In the genomic region with DNA sequence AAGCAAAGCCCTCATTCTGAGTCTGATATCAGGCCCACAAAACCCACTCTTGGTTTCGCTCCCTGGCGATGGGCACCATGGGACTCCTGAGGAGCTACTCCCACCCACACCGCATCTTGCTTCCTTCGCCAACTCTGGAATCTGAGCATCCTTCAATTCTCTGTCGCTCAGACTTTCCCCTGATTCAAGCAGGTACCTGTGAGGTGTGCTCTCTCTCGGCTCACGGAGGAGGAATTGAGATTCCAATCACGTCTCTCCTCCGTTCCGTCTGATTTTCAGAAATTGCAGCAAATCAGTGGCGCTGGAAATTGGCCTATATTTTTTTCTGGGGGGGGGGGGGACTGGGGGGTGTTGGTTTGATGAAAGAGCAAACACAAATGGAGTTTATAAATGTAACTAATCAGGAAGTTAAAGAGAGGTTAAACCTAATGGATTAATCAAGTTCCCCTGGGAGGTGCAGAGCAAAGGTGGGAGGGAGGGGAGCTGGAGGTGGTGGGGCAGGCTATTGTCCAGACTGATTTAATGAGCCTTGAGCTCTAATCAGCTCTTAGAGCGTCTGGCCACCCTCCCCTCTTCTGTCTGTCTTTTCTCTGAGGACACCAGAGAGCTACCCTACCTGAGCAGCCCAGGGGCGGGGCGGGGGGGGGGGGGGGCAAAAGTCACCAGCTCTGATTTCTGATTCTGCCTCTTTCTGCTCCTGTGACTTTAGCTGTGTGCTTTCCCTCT, we compare ENCODE assay signal across 19 mouse cellular contexts. TPM values are rescaled to one million over a fixed set of nuclear protein-coding genes. Genes with fewer than 3 reads are reported as not detected.
DNase-seq lines count a peak whose midpoint lies in the region; ATAC-seq lines count a peak whose summit lies in the region.
"Had no signal": no experiment of that assay in that cellular context is flagged by ENCODE, and none has a peak within 500 bp of the region (broad histone marks: within the 10 kb centered on the region; RNA-seq: fewer than 3 reads in every experiment).

No protein-coding gene starts in this region.

- H3K27ac ChIP-seq in neural tube, embryonic 13.5 days (replicated peaks): no peak overlapping the region; the same call in 1 of the 2 replicates
- no peak overlapping the region for H3K27ac ChIP-seq in midbrain, embryonic 14.5 days (replicated peaks; ENCODE audit: low read depth, low read length)
- no peak overlapping the region for H3K27ac ChIP-seq in kidney, embryonic 16.5 days (ENCODE audit: low read length)
- H3K27ac ChIP-seq: embryonic facial prominence, embryonic 13.5 days; gastrocnemius, adult 2 months had no signal

- DNase-seq in embryo, embryonic 10.5 days (ENCODE audit: low spot score): peak; percentile 29
- no peak for DNase-seq in embryo, embryonic 10 days (ENCODE audit: low spot score)
- no peak for DNase-seq in neural tube, embryonic 10.5 days (ENCODE audit: extremely low spot score, low spot score)
- peak; percentile 84 for DNase-seq in midbrain, embryonic 14.5 days
- no peak for DNase-seq in lung, postnatal 25 days (ENCODE audit: low spot score)
- DNase-seq in frontal cortex, postnatal 25 days (ENCODE audit: low spot score in 2 of 2): no peak
- DNase-seq: cerebellum, postnatal 25 days; gastrocnemius, adult 2 months; heart, adult 18-20 months; kidney, adult 2 months; liver; lung, adult 2 months; lung, postnatal 4 days; right cerebral cortex, adult 18-20 months; thymus, adult 18-20 months had no signal

- peak overlapping the region; percentile 20; the same call in 1 of the 2 replicates for H3K4me2 ChIP-seq in neural tube, embryonic 13.5 days
- H3K4me2 ChIP-seq in midbrain, embryonic 14.5 days (ENCODE audit: low read length): peak overlapping the region; percentile 40
- H3K4me2 ChIP-seq in kidney, embryonic 16.5 days (replicated peaks; ENCODE audit: low read depth, low read length): no peak overlapping the region; the same call in 1 of the 2 replicates
- H3K4me2 ChIP-seq: embryonic facial prominence, embryonic 13.5 days had no signal

- 0 out of 2 replicates have a peak overlapping the region, but pooled peaks have one; percentile 38 for H3K9ac ChIP-seq in neural tube, embryonic 13.5 days
- H3K9ac ChIP-seq in midbrain, embryonic 14.5 days (replicated peaks; ENCODE audit: low read length): no peak overlapping the region
- H3K9ac ChIP-seq in kidney, embryonic 16.5 days (replicated peaks; ENCODE audit: low read length): no peak overlapping the region
- H3K9ac ChIP-seq: embryonic facial prominence, embryonic 13.5 days had no signal

- no peaks in the 10 kb centered on the region for H3K9me3 ChIP-seq in neural tube, embryonic 13.5 days
- H3K9me3 ChIP-seq in midbrain, embryonic 14.5 days (ENCODE audit: control insufficient read depth, low read length): no peaks in the 10 kb centered on the region
- H3K9me3 ChIP-seq in kidney, embryonic 16.5 days (ENCODE audit: low read length): no peaks in the 10 kb centered on the region
- H3K9me3 ChIP-seq: embryonic facial prominence, embryonic 13.5 days had no signal

- H3K4me3 ChIP-seq in neural tube, embryonic 13.5 days: no peak overlapping the region
- peak overlapping the region; percentile 0; the same call in 1 of the 2 replicates for H3K4me3 ChIP-seq in midbrain, embryonic 14.5 days (replicated peaks; ENCODE audit: low read depth, low read length)
- no peak overlapping the region for H3K4me3 ChIP-seq in kidney, embryonic 16.5 days (ENCODE audit: low read length)
- H3K4me3 ChIP-seq: embryonic facial prominence, embryonic 13.5 days; gastrocnemius, adult 2 months had no signal

- 0 out of 2 replicates have a peak, but pooled peaks cover 3% of the 10 kb centered on the region for H3K27me3 ChIP-seq in neural tube, embryonic 13.5 days
- no peaks in the 10 kb centered on the region for H3K27me3 ChIP-seq in midbrain, embryonic 14.5 days (ENCODE audit: control insufficient read depth, insufficient read depth, low read length)
- no peaks in the 10 kb centered on the region for H3K27me3 ChIP-seq in kidney, embryonic 16.5 days (ENCODE audit: insufficient read depth, low read length)
- H3K27me3 ChIP-seq: CH12.LX had no signal

- H3K4me1 ChIP-seq in neural tube, embryonic 13.5 days (replicated peaks): peaks cover 12% of the 10 kb centered on the region
- H3K4me1 ChIP-seq in midbrain, embryonic 14.5 days (ENCODE audit: control insufficient read depth, insufficient read depth, low read length): peaks cover 10% of the 10 kb centered on the region
- H3K4me1 ChIP-seq in kidney, embryonic 16.5 days (ENCODE audit: insufficient read depth, low read length): no peaks in the 10 kb centered on the region

- 13% methylated on average over 14 of the region's 14 CpGs for WGBS in neural tube, embryonic 13.5 days
- 9% methylated on average over 13 of the region's 14 CpGs for WGBS in midbrain, embryonic 14.5 days
- 20% methylated on average over 12 of the region's 14 CpGs for WGBS in kidney, embryonic 16.5 days

- peak; percentile 32; the same call in 1 of the 2 replicates for ATAC-seq in neural tube, embryonic 13.5 days (ENCODE audit: low read depth)
- ATAC-seq in midbrain, embryonic 14.5 days (ENCODE audit: low FRiP score, low TSS enrichment): no peak
- ATAC-seq in kidney, embryonic 16.5 days (ENCODE audit: low FRiP score, low TSS enrichment): no peak

- no peaks in the 10 kb centered on the region for H3K36me3 ChIP-seq in neural tube, embryonic 13.5 days
- H3K36me3 ChIP-seq in midbrain, embryonic 14.5 days (ENCODE audit: control insufficient read depth, insufficient read depth, low read length): no peaks in the 10 kb centered on the region
- H3K36me3 ChIP-seq in kidney, embryonic 16.5 days (ENCODE audit: insufficient read depth, low read length): no peaks in the 10 kb centered on the region
- H3K36me3 ChIP-seq: embryonic facial prominence, embryonic 13.5 days had no signal

RNA-seq across cellular contexts. Expression of a gene that starts 53.6 kb away (rescaled TPM):
- polyA plus RNA-seq in neural tube, embryonic 13.5 days (2015; fragmentation: Nextera tagmentation; extraction: Ambion mirVana): 0.82 and 1.0 TPM in 2 replicates
- 2.3 and 2.9 TPM in 2 replicates for polyA plus RNA-seq in midbrain, embryonic 14.5 days (2014; fragmentation: Nextera tagmentation; extraction: Ambion mirVana)
- polyA plus RNA-seq in kidney, embryonic 16.5 days (2015; fragmentation: Nextera tagmentation; extraction: Ambion mirVana): 0.55 and 0.81 TPM in 2 replicates

Comparison
In these comparisons a context has a peak if more than half of its experiments do, and no peak if none do; other contexts are left out.
1. DNase-seq: peak in embryo, embryonic 10.5 days (single experiment) and midbrain, embryonic 14.5 days (single experiment); none in embryo, embryonic 10 days (single experiment), neural tube, embryonic 10.5 days (single experiment), lung, postnatal 25 days (single experiment) and frontal cortex, postnatal 25 days (0 of 2).